Mouse (Mus musculus): ENCODE data around the gene Pla2g2f. TPM values are rescaled to one million over a fixed set of nuclear protein-coding genes. Genes with fewer than 3 reads are reported as not detected.

Gene Pla2g2f
- polyA plus RNA-seq, 1 experiment: not detected

- H3K4me1 ChIP-seq (ENCODE audit: control insufficient read depth, insufficient read depth, low read length): no peaks in the 10 kb centered on the region
- H3K4me3 ChIP-seq (replicated peaks; ENCODE audit: control insufficient read depth, low read depth, low read length): no peak overlapping the region
- no peak overlapping the region for H3K27ac ChIP-seq (ENCODE audit: control insufficient read depth, insufficient read depth, low read depth, low read length, poor library complexity)
- 32% methylated on average over 6 of the region's 6 CpGs for WGBS
- TF ChIP-seq POLR2A (IDR thresholded peaks at IDR 0.05; ENCODE audit: borderline replicate concordance, control insufficient read depth, low read depth, low read length) (no peak), CTCF (IDR thresholded peaks at IDR 0.05; ENCODE audit: control insufficient read depth, insufficient read depth, low read length) (no peak)
Observed at GRCm38 (mm10) chr4:138796513-138797216, 39.2 kb upstream of the Pla2g2f start.

GRCm38 (mm10) chr4:138794344-138794743, 36.9 kb upstream of the Pla2g2f start:
- H3K27ac ChIP-seq (ENCODE audit: control insufficient read depth, insufficient read depth, low read depth, low read length, poor library complexity): no peak overlapping the region
- 74% methylated on average over 6 of the region's 6 CpGs for WGBS
- no peak overlapping the region for H3K4me3 ChIP-seq (replicated peaks; ENCODE audit: control insufficient read depth, low read depth, low read length)
- no peaks in the 10 kb centered on the region for H3K4me1 ChIP-seq (ENCODE audit: control insufficient read depth, insufficient read depth, low read length)
- TF ChIP-seq CTCF (IDR thresholded peaks at IDR 0.05; ENCODE audit: control insufficient read depth, insufficient read depth, low read length) (no peak), POLR2A (IDR thresholded peaks at IDR 0.05; ENCODE audit: borderline replicate concordance, control insufficient read depth, low read depth, low read length) (no peak)

- no peak overlapping the region for H3K27ac ChIP-seq (ENCODE audit: control insufficient read depth, insufficient read depth, low read depth, low read length, poor library complexity)
- no peak overlapping the region for H3K4me3 ChIP-seq (replicated peaks; ENCODE audit: control insufficient read depth, low read depth, low read length)
- no peak for TF ChIP-seq POLR2A (IDR thresholded peaks at IDR 0.05; ENCODE audit: borderline replicate concordance, control insufficient read depth, low read depth, low read length)
- TF ChIP-seq CTCF (IDR thresholded peaks at IDR 0.05; ENCODE audit: control insufficient read depth, insufficient read depth, low read length): no peak
- H3K4me1 ChIP-seq (ENCODE audit: control insufficient read depth, insufficient read depth, low read length): no peaks in the 10 kb centered on the region
- WGBS: 53% methylated on average over 2 of the region's 2 CpGs
Observed at GRCm38 (mm10) chr4:138793276-138793675, 35.9 kb upstream of the Pla2g2f start.

- WGBS: 38% methylated on average over 9 of the region's 9 CpGs
- H3K27ac ChIP-seq (ENCODE audit: control insufficient read depth, insufficient read depth, low read depth, low read length, poor library complexity): no peak overlapping the region
- no peak overlapping the region for H3K4me3 ChIP-seq (replicated peaks; ENCODE audit: control insufficient read depth, low read depth, low read length)
- H3K4me1 ChIP-seq (ENCODE audit: control insufficient read depth, insufficient read depth, low read length): no peaks in the 10 kb centered on the region
- TF ChIP-seq CTCF (IDR thresholded peaks at IDR 0.05; ENCODE audit: control insufficient read depth, insufficient read depth, low read length) (no peak), POLR2A (IDR thresholded peaks at IDR 0.05; ENCODE audit: borderline replicate concordance, control insufficient read depth, low read depth, low read length) (no peak)
Observed at GRCm38 (mm10) chr4:138792599-138792998, 35.2 kb upstream of the Pla2g2f start.

GRCm38 (mm10) chr4:138791452-138791851, 34.0 kb upstream of the Pla2g2f start:
- TF ChIP-seq POLR2A (IDR thresholded peaks at IDR 0.05; ENCODE audit: borderline replicate concordance, control insufficient read depth, low read depth, low read length): no peak
- TF ChIP-seq CTCF (IDR thresholded peaks at IDR 0.05; ENCODE audit: control insufficient read depth, insufficient read depth, low read length): no peak
- no peak overlapping the region for H3K4me3 ChIP-seq (replicated peaks; ENCODE audit: control insufficient read depth, low read depth, low read length)
- 64% methylated on average over 6 of the region's 6 CpGs for WGBS
- no peak overlapping the region for H3K27ac ChIP-seq (ENCODE audit: control insufficient read depth, insufficient read depth, low read depth, low read length, poor library complexity)
- H3K4me1 ChIP-seq (ENCODE audit: control insufficient read depth, insufficient read depth, low read length): no peaks in the 10 kb centered on the region

GRCm38 (mm10) chr4:138788381-138788780, 31.0 kb upstream of the Pla2g2f start:
- Histone ChIP-seq H3K4me1 (ENCODE audit: control insufficient read depth, insufficient read depth, low read length) (no peaks in the 10 kb centered on the region), H3K27ac (ENCODE audit: control insufficient read depth, insufficient read depth, low read depth, low read length, poor library complexity) (no peak overlapping the region), H3K4me3 (replicated peaks; ENCODE audit: control insufficient read depth, low read depth, low read length) (no peak overlapping the region)
- no peak for TF ChIP-seq POLR2A (IDR thresholded peaks at IDR 0.05; ENCODE audit: borderline replicate concordance, control insufficient read depth, low read depth, low read length)
- no peak for TF ChIP-seq CTCF (IDR thresholded peaks at IDR 0.05; ENCODE audit: control insufficient read depth, insufficient read depth, low read length)
- WGBS: 73% methylated on average over 4 of the region's 4 CpGs

GRCm38 (mm10) chr4:138786141-138786540, 28.7 kb upstream of the Pla2g2f start:
- Histone ChIP-seq H3K4me1 (ENCODE audit: control insufficient read depth, insufficient read depth, low read length) (no peaks in the 10 kb centered on the region), H3K4me3 (replicated peaks; ENCODE audit: control insufficient read depth, low read depth, low read length) (no peak overlapping the region), H3K27ac (ENCODE audit: control insufficient read depth, insufficient read depth, low read depth, low read length, poor library complexity) (no peak overlapping the region)
- no peak for TF ChIP-seq CTCF (IDR thresholded peaks at IDR 0.05; ENCODE audit: control insufficient read depth, insufficient read depth, low read length)
- no peak for TF ChIP-seq POLR2A (IDR thresholded peaks at IDR 0.05; ENCODE audit: borderline replicate concordance, control insufficient read depth, low read depth, low read length)
- WGBS: under 1% methylated on average over 4 of the region's 4 CpGs

GRCm38 (mm10) chr4:138785721-138786120, 28.3 kb upstream of the Pla2g2f start:
- WGBS: 35% methylated on average over 4 of the region's 4 CpGs
- no peaks in the 10 kb centered on the region for H3K4me1 ChIP-seq (ENCODE audit: control insufficient read depth, insufficient read depth, low read length)
- TF ChIP-seq CTCF (IDR thresholded peaks at IDR 0.05; ENCODE audit: control insufficient read depth, insufficient read depth, low read length): no peak
- no peak for TF ChIP-seq POLR2A (IDR thresholded peaks at IDR 0.05; ENCODE audit: borderline replicate concordance, control insufficient read depth, low read depth, low read length)
- no peak overlapping the region for H3K4me3 ChIP-seq (replicated peaks; ENCODE audit: control insufficient read depth, low read depth, low read length)
- no peak overlapping the region for H3K27ac ChIP-seq (ENCODE audit: control insufficient read depth, insufficient read depth, low read depth, low read length, poor library complexity)

Measured in bone marrow, adult 2 months (tissue).